ENCODE assay signal across 47 mouse cellular contexts in genomic region chr5:146606221-146606620, GRCm38 (mm10). TPM values are rescaled to one million over a fixed set of nuclear protein-coding genes. Genes with fewer than 3 reads are reported as not detected.
"Had no signal": no experiment of that assay in that cellular context is flagged by ENCODE, and none has a peak within 500 bp of the region (broad histone marks: within the 10 kb centered on the region; RNA-seq: fewer than 3 reads in every experiment).

No protein-coding gene starts in this region.

- H3K4me3 ChIP-seq: limb, embryonic 10.5 days; limb, embryonic 12.5 days; limb, embryonic 13.5 days; limb, embryonic 15.5 days; liver, embryonic 12.5 days; liver, embryonic 13.5 days; liver, embryonic 15.5 days; lung, embryonic 15.5 days; megakaryocyte, embryonic 14.5 days; midbrain, embryonic 10.5 days; midbrain, embryonic 12.5 days; midbrain, embryonic 13.5 days; midbrain, embryonic 15.5 days; myocyte had no signal

- H3K9ac ChIP-seq: limb, embryonic 12.5 days; limb, embryonic 13.5 days; limb, embryonic 15.5 days; liver, embryonic 12.5 days; liver, embryonic 13.5 days; liver, embryonic 14.5 days; liver, embryonic 15.5 days; liver, postnatal 0 days; lung, embryonic 14.5 days; lung, embryonic 15.5 days; midbrain, embryonic 12.5 days; midbrain, embryonic 13.5 days; midbrain, embryonic 15.5 days had no signal

- H3K4me2 ChIP-seq: limb, embryonic 12.5 days; limb, embryonic 13.5 days; limb, embryonic 15.5 days; liver, embryonic 11.5 days; liver, embryonic 12.5 days; liver, embryonic 13.5 days; liver, embryonic 15.5 days; lung, embryonic 14.5 days; lung, embryonic 15.5 days; midbrain, embryonic 11.5 days; midbrain, embryonic 12.5 days; midbrain, embryonic 13.5 days; midbrain, embryonic 15.5 days had no signal

- DNase-seq: left cerebral cortex, postnatal 4 days; liver; liver, embryonic 13.5 days; liver, postnatal 0 days; lung, adult 18-20 months; lung, adult 2 months; lung, embryonic 14.5 days; lung, postnatal 10 days; lung, postnatal 14 days; lung, postnatal 36 days; lung, postnatal 4 days; midbrain, embryonic 14.5 days had no signal

- H3K36me3 ChIP-seq: limb, embryonic 10.5 days; limb, embryonic 12.5 days; limb, embryonic 13.5 days; limb, embryonic 15.5 days; liver, embryonic 12.5 days; liver, embryonic 13.5 days; liver, embryonic 15.5 days; lung, embryonic 15.5 days; midbrain, embryonic 10.5 days; midbrain, embryonic 12.5 days; midbrain, embryonic 13.5 days; midbrain, embryonic 15.5 days had no signal

- H3K4me1 ChIP-seq: liver, embryonic 12.5 days; liver, embryonic 13.5 days; liver, embryonic 15.5 days; lung, embryonic 15.5 days; megakaryocyte, embryonic 14.5 days; midbrain, embryonic 13.5 days; midbrain, embryonic 15.5 days had no signal

- H3K27ac ChIP-seq: limb, embryonic 10.5 days; limb, embryonic 12.5 days; limb, embryonic 13.5 days; limb, embryonic 15.5 days; liver, embryonic 12.5 days; liver, embryonic 13.5 days; liver, embryonic 14.5 days; liver, embryonic 15.5 days; lung, embryonic 15.5 days; macrophage; midbrain, embryonic 10.5 days; midbrain, embryonic 12.5 days; midbrain, embryonic 13.5 days; midbrain, embryonic 15.5 days had no signal

- H3K9me3 ChIP-seq: limb, embryonic 10.5 days; limb, embryonic 12.5 days; limb, embryonic 13.5 days; limb, embryonic 15.5 days; liver, embryonic 13.5 days; liver, embryonic 15.5 days; lung, embryonic 15.5 days; midbrain, embryonic 10.5 days; midbrain, embryonic 12.5 days; midbrain, embryonic 13.5 days; midbrain, embryonic 15.5 days had no signal

- H3K27me3 ChIP-seq: limb, embryonic 12.5 days; limb, embryonic 13.5 days; limb, embryonic 15.5 days; liver, embryonic 12.5 days; liver, embryonic 13.5 days; liver, embryonic 15.5 days; lung, embryonic 15.5 days; midbrain, embryonic 12.5 days; midbrain, embryonic 13.5 days; midbrain, embryonic 15.5 days had no signal

RNA-seq across cellular contexts. Expression of gene Gpr12, which starts 21.2 kb away (rescaled TPM):
- total RNA-seq: megakaryocyte progenitor cell, adult 5-6 weeks; megakaryocyte, adult 5-6 weeks; megakaryocyte-erythroid progenitor cell, adult 5-6 weeks; monocyte, adult 5-6 weeks had no signal
- polyA plus RNA-seq: liver, embryonic 12.5 days; lung, adult 2 months; lung, embryonic 14.5 days; lung, embryonic 15.5 days; lung, embryonic 16.5 days; lung, postnatal 0 days; macrophage; myocyte had no signal

RNA-seq across cellular contexts. Expression of gene Gm3415, which starts 50.3 kb away (rescaled TPM):
- total RNA-seq: left cerebral cortex, adult 8-10 months; left cerebral cortex, postnatal 10 days; left cerebral cortex, postnatal 14 days; left cerebral cortex, postnatal 25 days; left cerebral cortex, postnatal 36 days; left cerebral cortex, postnatal 4 days; liver, adult 2 months; megakaryocyte progenitor cell, adult 5-6 weeks; megakaryocyte, adult 5-6 weeks; megakaryocyte-erythroid progenitor cell, adult 5-6 weeks; midbrain, postnatal 0 days; monocyte, adult 5-6 weeks had no signal
- polyA plus RNA-seq: limb, embryonic 10.5 days; limb, embryonic 11.5 days; limb, embryonic 12.5 days; limb, embryonic 13.5 days; limb, embryonic 14.5 days; limb, embryonic 15.5 days; liver, adult 2 months; liver, embryonic 11.5 days; liver, embryonic 12.5 days; liver, embryonic 13.5 days; liver, embryonic 14.5 days; liver, embryonic 15.5 days; liver, embryonic 16.5 days; liver, postnatal 0 days; lung, adult 2 months; lung, embryonic 14.5 days; lung, embryonic 15.5 days; lung, embryonic 16.5 days; lung, postnatal 0 days; macrophage; midbrain, embryonic 10.5 days; midbrain, embryonic 11.5 days; midbrain, embryonic 12.5 days; midbrain, embryonic 13.5 days; midbrain, embryonic 14.5 days; midbrain, embryonic 15.5 days; midbrain, embryonic 16.5 days; midbrain, postnatal 0 days; myocyte; neural tube, embryonic 11.5 days had no signal
